Mouse (Mus musculus): ENCODE measurements around the gene Cluh. TPM values are rescaled to one million over a fixed set of nuclear protein-coding genes. Genes with fewer than 3 reads are reported as not detected.
A peak's percentile ranks its signal among the peaks of the same experiment; 100 is the strongest.

The Cluh gene
- total RNA-seq, 2 experiments from 2014 or later, result 64.1 to 65.9 TPM

DNA sequence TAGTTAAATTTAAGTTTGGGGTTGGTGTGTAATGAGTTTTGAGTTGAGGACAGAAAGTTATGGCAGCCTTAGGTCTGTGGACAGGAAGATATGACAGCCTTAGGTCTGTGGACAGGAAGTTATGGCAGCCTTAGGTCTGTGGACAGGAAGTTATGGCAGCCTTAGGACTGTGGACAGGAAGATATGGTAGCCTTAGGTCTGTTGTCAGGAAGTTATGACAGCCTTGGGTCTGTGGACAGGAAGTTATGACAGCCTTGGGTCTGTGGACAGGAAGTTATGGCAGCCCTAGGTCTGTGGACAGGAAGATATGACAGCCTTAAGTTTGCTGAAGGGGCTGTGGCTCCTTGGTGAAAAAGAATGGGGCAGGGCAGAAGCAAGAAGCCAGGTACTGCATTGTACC is 24.0 kb upstream of the Cluh start:
- intact Hi-C loops (cut with DNase I), result no loop called here
- H3K27ac ChIP-seq, result no peak overlapping the region
- DNase-seq (ENCODE audit: extremely low spot score in 1 of 2, low spot score in 2 of 2), result no peak

GRCm38 (mm10) chr11:74627481-74627880 is 21.8 kb upstream of the Cluh start:
- intact Hi-C loops (cut with DNase I), result no loop called here
- Histone ChIP-seq H3K27ac (no peak overlapping the region), H3K4me3 (no peak overlapping the region)
- TF ChIP-seq CTCF (IDR thresholded peaks at IDR 0.05), result no peak
- no peak for DNase-seq (ENCODE audit: extremely low spot score in 1 of 2, low spot score in 2 of 2)

More for the DNA sequence above, 24.0 kb upstream of the Cluh start:
- no peak overlapping the region for H3K4me3 ChIP-seq
- no peak for TF ChIP-seq CTCF (IDR thresholded peaks at IDR 0.05)

DNA sequence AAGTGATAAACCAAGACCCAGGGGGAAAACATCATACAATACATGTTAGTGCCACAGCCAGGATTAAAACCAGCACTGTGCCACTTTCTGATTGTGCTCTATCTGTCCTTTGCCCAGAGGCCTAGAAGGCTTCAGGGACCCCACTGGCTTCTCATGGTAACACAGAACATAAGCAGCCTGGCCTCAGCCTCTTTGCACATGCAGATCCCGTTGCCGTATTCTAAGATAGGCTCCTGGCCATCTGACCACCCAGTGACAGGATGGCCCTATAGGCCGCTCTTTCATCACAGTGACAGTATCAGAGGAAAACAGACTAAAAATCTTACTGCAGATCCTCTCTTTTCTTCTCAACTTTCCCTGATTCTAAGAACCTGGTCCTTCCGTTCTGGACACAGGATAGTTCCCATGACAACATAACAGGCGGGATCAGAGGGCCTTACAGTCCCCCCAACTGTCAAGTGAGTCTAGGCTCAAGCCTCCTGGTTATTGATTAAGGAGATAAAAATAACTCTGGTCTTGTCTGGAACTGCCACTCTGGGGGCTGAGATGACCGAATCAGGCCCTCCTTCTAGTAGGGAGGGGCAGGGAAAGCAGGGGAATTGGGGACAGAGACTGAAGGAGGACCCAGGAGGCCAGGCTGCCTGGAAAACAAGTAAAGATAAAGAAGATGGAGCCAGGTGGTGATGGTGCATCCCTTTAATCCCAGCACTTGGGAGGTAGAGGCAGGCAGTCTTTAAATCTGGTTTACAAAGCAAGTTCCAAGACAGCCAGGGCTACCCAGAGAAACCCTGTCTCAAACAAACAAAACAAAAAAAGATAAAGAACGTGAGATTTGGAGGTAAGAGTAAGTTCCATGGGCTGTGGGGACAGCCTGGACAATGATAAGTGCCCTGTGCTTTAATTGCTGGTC is 17.2 kb upstream of the Cluh start:
- TF ChIP-seq CTCF (IDR thresholded peaks at IDR 0.05), result no peak
- H3K27ac ChIP-seq, result no peak overlapping the region
- H3K4me3 ChIP-seq, result no peak overlapping the region
- intact Hi-C loops (cut with DNase I), result loop anchor here (5.0 kb wide), 1 partner anchor 215 kb away; no protein-coding TSS in a partner anchor
- DNase-seq (ENCODE audit: extremely low spot score in 1 of 2, low spot score in 2 of 2), result no peak

DNA sequence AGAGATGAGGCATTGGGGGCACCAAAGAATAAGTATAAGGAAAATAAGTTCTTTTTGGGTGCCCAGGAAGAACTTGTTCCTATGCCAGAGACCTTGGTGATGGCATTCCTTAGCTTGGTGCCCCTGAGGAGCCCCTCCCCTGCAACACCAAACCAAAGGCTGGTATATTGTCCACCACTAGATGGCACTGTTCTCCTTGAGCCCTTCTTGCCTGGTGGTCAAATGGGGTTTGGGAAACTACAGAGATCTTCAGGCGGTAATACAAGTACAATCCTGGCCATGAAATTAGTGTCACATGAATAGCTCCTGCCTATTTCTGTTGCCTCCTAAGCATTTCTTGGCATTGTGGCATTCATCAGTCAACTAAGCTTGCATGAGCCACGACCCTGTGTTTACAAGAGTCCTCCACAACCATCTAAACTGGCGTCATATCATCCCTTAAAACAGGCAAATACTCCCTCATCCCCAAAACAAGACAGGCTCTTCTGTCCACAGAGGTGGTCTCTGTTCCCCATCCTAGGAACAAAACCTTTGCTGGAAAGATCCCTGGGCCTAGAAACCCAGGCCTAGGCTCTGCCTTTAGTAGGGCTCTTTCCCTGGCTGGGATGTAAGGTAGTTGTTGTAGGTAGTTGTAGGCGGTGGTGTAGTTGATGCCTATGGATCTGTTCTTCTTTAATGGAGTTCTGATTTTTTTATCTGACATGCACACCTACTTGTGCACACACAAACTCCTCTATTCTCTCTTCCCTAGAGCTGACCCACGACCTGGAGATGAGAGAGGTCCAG is 14.6 kb upstream of the Cluh start:
- intact Hi-C loops (cut with DNase I), result loop anchor here (5.0 kb wide), 3 partner anchors 77 to 213 kb away; partner anchors contain the start of gene Mnt
- Histone ChIP-seq H3K4me3 (no peak overlapping the region), H3K27ac (no peak overlapping the region)
- DNase-seq (ENCODE audit: extremely low spot score in 1 of 2, low spot score in 2 of 2), result peak; percentile 48 to 68
- TF ChIP-seq CTCF (IDR thresholded peaks at IDR 0.05), result peak; percentile 88

DNA sequence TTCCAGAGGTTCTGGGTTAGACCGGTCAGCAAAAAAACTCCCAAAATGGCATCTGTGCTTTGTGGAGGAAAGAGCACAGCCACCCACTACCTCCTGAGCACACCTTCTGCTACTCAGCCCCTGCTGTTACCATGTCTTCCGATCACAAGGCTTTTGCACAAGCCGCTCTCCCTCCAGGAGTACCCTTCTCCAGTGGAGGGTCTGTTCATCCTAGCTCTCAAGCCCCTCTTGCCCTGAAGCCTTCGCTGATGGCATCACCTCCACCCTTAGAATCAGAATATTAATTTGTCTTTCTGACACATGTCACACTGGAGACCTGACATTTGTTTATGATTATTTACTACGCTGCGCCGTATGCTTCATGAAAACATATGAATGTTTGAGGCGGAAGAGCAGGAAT is 11.8 kb upstream of the Cluh start:
- intact Hi-C loops (cut with DNase I), result loop anchor here (5.0 kb wide), 2 partner anchors 80 to 195 kb away; partner anchors contain the start of gene Mnt
- DNase-seq (ENCODE audit: extremely low spot score in 1 of 2, low spot score in 2 of 2), result no peak
- H3K4me3 ChIP-seq, result peak overlapping the region; percentile 60
- peak overlapping the region; percentile 90 for H3K27ac ChIP-seq
- no peak for TF ChIP-seq CTCF (IDR thresholded peaks at IDR 0.05)

DNA sequence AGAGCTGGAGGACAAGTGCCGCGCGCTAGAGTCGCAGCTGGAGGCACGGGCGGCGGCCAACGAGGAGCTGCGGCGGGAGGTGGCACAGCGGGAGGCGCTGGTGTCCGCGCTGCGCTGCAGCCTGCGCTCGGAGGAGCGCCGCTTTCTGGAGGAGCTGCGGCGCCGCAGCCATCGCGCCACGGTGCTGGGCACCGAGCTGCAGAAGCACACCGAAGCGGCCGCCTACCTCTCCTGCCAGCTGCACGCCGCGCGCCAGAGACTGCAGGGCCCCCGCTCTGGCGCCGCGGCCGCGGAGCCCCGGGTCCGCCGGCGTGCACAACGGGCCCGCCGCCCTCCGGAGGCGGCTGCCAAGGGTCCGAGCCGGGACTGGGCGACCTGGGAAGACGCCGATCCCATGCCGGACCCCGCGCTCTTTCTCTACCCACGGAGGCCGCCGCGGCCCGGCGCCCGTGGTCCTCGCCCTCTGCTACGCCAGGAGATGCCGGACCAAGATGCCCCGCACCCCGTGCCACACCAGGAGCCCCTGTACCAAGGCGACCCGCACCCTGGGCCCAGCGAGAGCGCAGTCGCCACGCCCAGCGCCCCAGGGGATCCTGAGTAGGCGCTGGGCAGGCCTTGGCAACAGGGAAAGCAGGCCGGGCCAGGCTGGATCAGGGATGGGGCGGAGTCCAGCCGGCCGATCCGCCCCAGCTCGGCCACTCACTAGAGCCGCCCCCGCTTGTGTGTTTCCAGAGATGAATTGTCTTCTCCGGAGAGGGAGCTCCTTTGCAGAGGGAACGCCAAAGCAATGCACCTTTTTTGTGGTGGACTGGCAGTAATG is 11.1 kb upstream of the Cluh start:
- peak; percentile 78 to 82 for DNase-seq (ENCODE audit: extremely low spot score in 1 of 2, low spot score in 2 of 2)
- intact Hi-C loops (cut with DNase I), result loop anchor here (1.0 to 5.0 kb wide), 3 partner anchors 11 to 194 kb away; partner anchors contain the start of genes Cluh and Mnt

DNA sequence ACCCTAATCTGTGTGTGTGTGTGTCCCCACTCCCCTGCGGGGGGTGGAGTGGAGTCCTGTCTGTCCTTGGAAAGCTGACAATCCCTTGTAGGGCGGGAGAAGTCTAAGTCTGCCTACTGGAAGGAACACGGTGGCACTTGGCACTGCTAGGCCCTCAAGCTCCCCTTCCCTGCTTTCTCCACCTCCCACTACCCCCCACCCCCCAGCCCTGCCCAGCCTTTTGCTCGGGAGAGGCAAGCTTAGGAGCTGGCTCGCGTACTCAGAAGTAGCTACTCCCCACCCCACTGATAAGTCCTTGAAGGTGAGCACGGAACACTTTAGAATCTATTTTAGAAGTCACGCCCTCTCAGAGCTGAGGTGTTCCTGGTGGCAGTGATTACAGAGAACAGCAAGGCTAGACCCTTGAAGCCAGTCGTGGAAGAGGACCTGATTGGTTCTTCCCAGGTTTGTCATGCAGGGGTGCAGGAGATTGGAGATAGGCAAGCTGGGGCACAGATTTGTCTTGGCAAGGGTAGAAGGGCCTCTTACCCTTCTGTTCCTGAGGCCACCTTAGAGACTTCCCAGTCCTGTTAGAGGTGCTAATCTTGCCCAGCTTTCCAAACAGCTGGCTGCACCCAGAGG is 10.4 kb upstream of the Cluh start:
- intact Hi-C loops (cut with DNase I), result loop anchor here (1.0 to 5.0 kb wide), 3 partner anchors 10 to 193 kb away; partner anchors contain the start of genes Cluh and Mnt
- no peak for DNase-seq (ENCODE audit: extremely low spot score in 1 of 2, low spot score in 2 of 2)
- TF ChIP-seq CTCF (IDR thresholded peaks at IDR 0.05), result no peak

More for the DNA sequence above, 11.1 kb upstream of the Cluh start:
- H3K27ac ChIP-seq, result peak overlapping the region; percentile 90
- H3K4me3 ChIP-seq, result peak overlapping the region; percentile 60
- peak; percentile 48 for TF ChIP-seq CTCF (IDR thresholded peaks at IDR 0.05)

DNA sequence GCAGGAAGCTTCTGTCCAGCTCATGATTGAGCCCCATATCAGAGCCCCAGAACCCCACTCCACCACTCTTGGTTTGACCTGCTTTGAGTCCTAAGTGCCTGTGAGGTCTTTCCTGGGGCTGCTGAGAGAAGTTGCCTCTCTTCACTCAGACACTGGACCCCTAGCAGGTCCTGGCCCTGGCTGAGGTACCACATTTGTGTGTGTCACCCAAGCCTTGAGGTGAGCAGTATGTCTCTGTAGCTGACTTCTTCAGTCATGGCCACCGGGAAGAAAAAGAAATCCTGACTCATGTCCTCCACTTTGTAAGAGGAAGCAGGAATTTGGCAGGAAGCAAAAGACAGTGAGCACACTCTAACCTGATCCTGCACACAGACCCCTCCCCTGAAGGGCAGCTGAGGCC is 9.7 kb upstream of the Cluh start:
- TF ChIP-seq CTCF (IDR thresholded peaks at IDR 0.05), result no peak
- no peak overlapping the region for H3K27ac ChIP-seq
- DNase-seq (ENCODE audit: extremely low spot score in 1 of 2, low spot score in 2 of 2), result no peak
- intact Hi-C loops (cut with DNase I), result loop anchor here (5.0 kb wide), 2 partner anchors 82 to 193 kb away; partner anchors contain the start of gene Mnt
- no peak overlapping the region for H3K4me3 ChIP-seq

More for the DNA sequence above, 10.4 kb upstream of the Cluh start:
- H3K27ac ChIP-seq, result peak overlapping the region; percentile 90
- H3K4me3 ChIP-seq, result peak overlapping the region; percentile 60

GRCm38 (mm10) chr11:74647966-74648365 is 1.3 kb upstream of the Cluh start:
- no peak for DNase-seq (ENCODE audit: extremely low spot score in 1 of 2, low spot score in 2 of 2)
- intact Hi-C loops (cut with DNase I), result loop anchor here (2.0 kb wide), 1 partner anchor 75 kb away; no protein-coding TSS in a partner anchor
- H3K27ac ChIP-seq, result no peak overlapping the region

DNA sequence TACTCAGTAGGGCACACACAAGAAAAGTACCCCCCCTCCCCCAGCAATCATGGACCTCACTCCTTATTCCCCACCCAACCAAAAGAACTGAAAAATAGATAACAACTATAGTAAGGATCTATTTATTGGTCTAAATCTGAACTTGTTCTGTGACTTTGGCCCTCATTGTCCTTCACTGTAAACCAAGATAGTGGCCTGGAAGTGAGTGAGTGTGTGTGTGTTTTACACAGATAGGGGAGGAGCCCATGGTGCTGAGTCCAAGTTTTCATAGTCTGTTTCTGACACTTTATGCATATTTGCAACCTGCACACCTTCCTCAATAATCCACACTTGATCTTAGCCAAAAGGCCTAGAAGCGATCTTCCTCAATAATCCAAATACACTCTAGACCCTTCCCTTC is 619 bp upstream of the Cluh start:
- DNase-seq (ENCODE audit: extremely low spot score in 1 of 2, low spot score in 2 of 2), result no peak
- intact Hi-C loops (cut with DNase I), result loop anchor here (1.0 to 2.0 kb wide), 2 partner anchors 10 to 74 kb away; no protein-coding TSS in a partner anchor
- H3K4me3 ChIP-seq, result peak overlapping the region; percentile 99
- no peak for TF ChIP-seq CTCF (IDR thresholded peaks at IDR 0.05)
- H3K27ac ChIP-seq, result peak overlapping the region; percentile 90

More at GRCm38 (mm10) chr11:74647966-74648365, 1.3 kb upstream of the Cluh start:
- TF ChIP-seq CTCF (IDR thresholded peaks at IDR 0.05), result no peak
- no peak overlapping the region for H3K4me3 ChIP-seq
